Mouse (Mus musculus): ENCODE data around the gene Rpn2.

GRCm38 (mm10) chr2:157371696-157372095 lies 92.9 kb downstream of the Rpn2 start:
- TF ChIP-seq CTCF (IDR thresholded peaks at IDR 0.05; ENCODE audit: low read depth, low read length): no peak
- TF ChIP-seq EP300 (IDR thresholded peaks at IDR 0.05; ENCODE audit: insufficient read depth, low read depth, low read length): no peak

Measured in ES-Bruce4 (cell line).